Mouse (Mus musculus) frontal cortex, adult 2 months (tissue): ENCODE measurements at regions not wholly inside any gene's neighbourhood (a gene's known extent, or its start where the extent isn't known, plus 50 kb on each side); places are given as distances from the start of the nearest gene placed in this dataset.
A peak's percentile ranks its signal among the peaks of the same experiment; 100 is the strongest.
"Not testable (repeated sequence)": the region's sequence is repeated elsewhere in the genome, so short reads cannot be mapped to it uniquely, and the experiment has no call there.

Source experiments
- DNase-seq, 2 experiments: peaks; one replicate each; pipeline ENCODE4 v3.0.0; 2022; ENCODE audit warnings: low spot score in 1 of 2; ENCODE audit errors: extremely low spot score in 1 of 2

DNA sequence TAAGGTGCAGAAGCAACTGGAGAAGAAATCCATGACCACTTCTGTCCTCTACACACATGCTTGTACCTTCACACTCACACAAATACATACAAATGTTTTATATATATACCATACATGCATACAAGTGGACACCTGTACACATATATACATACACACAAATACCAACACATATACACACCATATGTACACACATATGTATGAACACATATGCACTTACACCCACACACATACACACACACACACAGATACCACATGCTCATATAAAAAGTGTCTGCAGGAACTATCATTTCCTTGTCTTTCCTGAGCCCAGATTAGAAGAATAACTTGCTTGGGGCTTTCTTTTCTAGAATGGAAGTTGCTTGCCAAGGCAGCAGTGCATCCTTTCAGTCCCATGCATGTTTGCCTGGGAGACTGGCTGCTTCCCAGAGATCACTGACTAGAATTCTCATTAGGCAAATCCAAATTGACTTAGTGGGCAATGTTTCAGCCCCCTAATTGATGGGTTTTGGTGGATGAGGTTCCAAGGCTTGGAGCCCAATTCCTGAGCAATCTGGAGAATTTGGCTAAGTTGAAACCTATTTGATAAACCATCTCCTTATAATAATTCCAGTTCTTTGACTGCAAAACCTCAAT, 169.2 kb upstream of the Hddc2 start:
- DNase-seq, result peak in 1 of 2 experiments; percentile 1

- no peak for DNase-seq
These were observed 168.7 kb upstream of the Hddc2 start for GRCm38 (mm10) chr10:31144489-31144872.

DNA sequence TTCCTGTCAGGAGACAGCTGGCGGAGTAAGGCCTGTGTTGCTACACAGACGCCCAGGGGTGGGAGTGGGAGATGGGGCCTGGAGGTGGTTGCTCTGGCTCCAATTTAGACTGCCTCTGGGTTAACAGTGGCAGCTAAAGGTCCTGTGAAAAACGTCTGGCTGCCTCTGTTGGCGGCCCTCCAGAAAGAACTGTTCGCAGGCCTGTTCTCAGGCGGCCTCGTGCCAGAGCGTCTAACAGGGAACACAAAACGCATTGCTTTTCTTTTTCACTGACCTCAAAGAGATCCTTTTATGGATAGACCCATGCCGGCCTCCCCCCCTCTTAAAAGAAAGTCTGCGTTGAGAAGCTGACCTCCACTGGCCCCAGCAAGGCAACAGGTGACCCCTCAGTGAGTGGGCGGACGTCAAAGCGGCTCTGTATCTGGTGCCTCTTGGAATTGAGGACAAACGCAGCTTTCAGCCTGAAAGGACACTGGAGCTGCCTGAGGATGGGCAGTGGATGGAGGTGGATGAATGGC, 140.0 kb upstream of the Hddc2 start:
- peak; percentile 10 to 56 for DNase-seq

GRCm38 (mm10) chr10:31189577-31189976, 123.6 kb upstream of the Hddc2 start:
- no peak for DNase-seq

DNA sequence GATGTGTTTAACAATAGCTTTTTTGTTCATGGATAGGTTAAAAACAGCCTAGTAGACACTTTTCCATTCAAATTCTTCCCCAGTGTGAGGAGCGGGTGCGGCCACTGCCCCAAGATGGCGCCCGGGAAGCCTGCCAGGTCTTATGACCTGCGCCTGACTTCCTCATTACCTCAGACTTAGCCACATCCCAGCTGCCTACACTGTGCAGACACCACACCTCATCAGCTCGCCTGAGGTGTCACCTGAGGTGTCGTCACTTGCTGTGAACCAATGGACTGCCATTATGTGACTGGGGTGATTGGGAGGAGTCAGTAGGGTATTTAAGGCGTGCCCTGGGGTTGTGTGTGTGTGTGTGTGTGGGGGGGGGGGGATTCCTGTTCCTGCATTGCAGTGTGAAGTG, 101.0 kb upstream of the Hddc2 start:
- DNase-seq, result not testable (repeated sequence)

- no peak for DNase-seq
These were observed 100.3 kb upstream of the Hddc2 start for GRCm38 (mm10) chr10:31212778-31213454.

GRCm38 (mm10) chr10:31221902-31222301, 91.3 kb upstream of the Hddc2 start:
- DNase-seq, result no peak

DNA sequence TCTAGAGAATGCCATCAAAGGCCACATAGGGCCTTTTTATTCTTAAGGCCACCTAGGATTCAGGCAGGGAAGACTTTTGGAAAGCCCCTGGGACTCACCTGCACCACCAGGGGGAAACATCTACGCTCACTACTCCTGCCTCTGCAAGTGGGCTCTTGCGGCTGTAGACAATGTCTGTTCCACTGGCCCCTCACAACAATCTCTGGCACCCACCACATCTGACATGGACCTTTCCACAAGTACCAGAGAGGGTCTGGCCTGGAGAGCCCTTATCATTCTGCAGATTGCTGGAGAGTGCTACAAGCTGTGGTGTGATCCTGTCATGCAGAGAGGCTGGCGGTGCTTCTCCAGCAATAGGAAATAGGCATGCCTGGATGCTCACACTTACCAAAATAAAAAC, 84.1 kb upstream of the Hddc2 start:
- no peak for DNase-seq

DNA sequence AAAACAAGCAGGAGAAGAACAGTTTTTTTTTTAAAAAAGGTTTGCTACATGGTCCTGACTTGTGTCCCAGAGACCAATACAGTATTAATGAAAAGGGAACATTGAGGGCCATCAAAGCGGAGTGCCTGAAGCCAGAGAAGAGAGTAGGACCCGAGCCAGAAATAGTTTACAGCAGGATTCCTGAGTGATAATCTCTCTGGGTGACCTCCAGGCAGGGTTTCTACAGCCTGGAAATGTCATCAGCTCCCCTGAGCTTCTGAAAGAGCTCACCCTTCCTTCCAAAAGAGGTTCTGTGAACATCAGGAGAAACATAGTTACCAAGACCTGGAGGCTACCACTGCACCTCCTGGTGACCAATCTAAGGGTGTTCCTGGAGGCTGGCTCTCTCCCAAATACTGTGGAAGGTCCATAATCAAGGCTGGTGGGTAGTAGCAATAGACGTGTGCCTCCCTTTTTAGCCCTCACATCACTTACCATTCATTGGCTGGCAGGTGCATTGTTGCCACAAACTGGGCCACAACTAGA, 70.7 kb upstream of the Hddc2 start:
- DNase-seq, result no peak

DNA sequence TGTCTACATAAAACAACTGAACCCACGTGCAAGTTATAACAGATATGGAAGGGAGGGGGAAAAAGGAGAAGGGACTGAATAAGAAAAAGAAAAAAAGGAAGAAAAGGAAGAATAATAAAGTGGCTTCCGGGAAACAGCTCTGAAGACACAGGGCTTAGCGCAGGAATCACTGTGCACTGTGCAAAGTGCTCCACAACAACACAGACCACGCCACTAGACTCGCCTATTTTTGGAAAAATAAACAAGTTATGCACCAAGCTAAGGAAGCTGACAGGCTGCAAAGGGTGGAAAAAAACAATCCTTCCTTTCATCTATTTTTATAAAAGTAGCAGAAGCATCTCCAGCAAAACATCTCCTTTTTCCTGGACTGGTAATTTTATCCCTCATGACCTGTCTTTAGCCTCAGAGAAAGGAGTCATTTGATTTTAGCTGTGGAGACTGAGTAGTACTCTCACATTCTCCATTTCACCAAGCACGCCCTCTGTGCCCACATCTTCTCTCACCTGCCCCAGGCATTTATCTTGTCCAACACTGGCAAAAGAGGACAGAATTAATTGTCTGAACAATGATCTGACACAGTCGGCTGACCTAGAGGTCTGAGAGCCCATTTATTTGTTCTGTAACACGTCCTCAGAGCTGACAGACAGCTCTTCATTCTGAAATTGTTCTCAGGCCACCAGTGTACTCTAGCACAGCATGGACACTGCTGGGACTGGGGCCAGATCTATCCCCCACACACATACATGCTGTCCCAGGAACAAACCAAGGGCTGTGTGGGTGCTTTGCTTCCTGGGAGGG, 60.4 kb upstream of the Hddc2 start:
- peak in 1 of 2 experiments; percentile 15 for DNase-seq

GRCm38 (mm10) chr10:31256934-31257333, 56.2 kb upstream of the Hddc2 start:
- DNase-seq, result no peak

- no peak for DNase-seq
These were observed 55.6 kb upstream of the Hddc2 start for GRCm38 (mm10) chr10:31257611-31258010.

DNA sequence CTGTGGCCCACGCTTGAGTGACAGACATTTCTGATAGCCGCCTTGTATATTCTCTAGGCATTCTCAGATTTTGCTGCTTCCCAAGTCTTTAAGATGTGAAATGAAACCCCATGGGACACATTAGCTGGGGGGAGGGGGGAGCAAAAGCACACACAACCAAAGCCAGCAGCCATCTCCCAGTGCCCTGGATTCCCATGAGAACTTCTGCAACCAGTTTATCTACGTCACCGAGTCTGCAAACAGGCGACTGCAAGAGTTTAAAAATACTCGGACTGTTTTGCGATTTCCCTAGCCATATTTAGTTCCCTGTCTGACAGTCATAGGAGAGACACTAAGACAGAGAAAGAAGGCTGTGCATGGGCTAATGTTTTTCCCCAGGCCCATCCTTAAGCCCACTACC, 52.3 kb upstream of the Hddc2 start:
- peak; percentile 5 to 34 for DNase-seq
